Mouse (Mus musculus) frontal cortex, adult 2 months (tissue): ENCODE measurements around the gene Mief2. TPM values are rescaled to one million over a fixed set of nuclear protein-coding genes. Genes with fewer than 3 reads are reported as not detected.

Source experiments
- DNase-seq, 2 experiments: peaks; one replicate each; pipeline ENCODE4 v3.0.0; 2022; ENCODE audit warnings: low spot score in 1 of 2; ENCODE audit errors: extremely low spot score in 1 of 2
- polyA plus RNA-seq: library from polyadenylated mRNA; depleted of rRNA; stranded (reverse); fragments of >200 nt; gene quantifications from 2 replicates; pipeline ENCODE4 v1.2.3, GENCODE M21; 2012; rRNA removed

Gene Mief2
- polyA plus RNA-seq, 1 experiment, result 24.1 TPM

- DNase-seq, result no peak
These were observed 47.4 kb downstream of the Mief2 start for GRCm38 (mm10) chr11:60775578-60775977.

- no peak for DNase-seq
These were observed 48.1 kb downstream of the Mief2 start for GRCm38 (mm10) chr11:60776107-60776828.

GRCm38 (mm10) chr11:60776829-60777740, 48.9 kb downstream of the Mief2 start, which contains the start of the genes Top3a and Smcr8:
Gene Top3a (minus strand): TSS chr11:60777365.
Gene Smcr8 (plus strand): TSS chr11:60777524.
- peak; percentile 87 to 88 for DNase-seq

GRCm38 (mm10) chr11:60777801-60778370, 49.7 kb downstream of the Mief2 start:
- DNase-seq, result no peak

GRCm38 (mm10) chr11:60779673-60780189, 51.5 kb downstream of the Mief2 start:
- no peak for DNase-seq

Other genes with a start within 250 kb of the Mief2 start
- 19.0 and 19.3 TPM in 2 replicates for gene Alkbh5, start 192.0 kb upstream of the Mief2 start, polyA plus RNA-seq
- gene Llgl1, start 28.7 kb upstream of the Mief2 start, polyA plus RNA-seq, result 56.5 and 56.9 TPM in 2 replicates
- gene Flii, start 1.1 kb upstream of the Mief2 start, polyA plus RNA-seq, result 116 and 131 TPM in 2 replicates
- 6.0 and 6.1 TPM in 2 replicates for gene Top3a, start 49.0 kb downstream of the Mief2 start, polyA plus RNA-seq
- 10.7 and 12.3 TPM in 2 replicates for gene Smcr8, start 49.1 kb downstream of the Mief2 start, polyA plus RNA-seq
- 2.0 and 2.2 TPM in 2 replicates for gene Shmt1, start 83.3 kb downstream of the Mief2 start, polyA plus RNA-seq
- gene Dhrs7b, start 102.2 kb downstream of the Mief2 start, polyA plus RNA-seq, result 19.3 and 19.9 TPM in 2 replicates
- gene Tmem11, start 150.9 kb downstream of the Mief2 start, polyA plus RNA-seq, result 39.8 and 47.0 TPM in 2 replicates
- 13.3 and 14.6 TPM in 2 replicates for gene Natd1, start 186.4 kb downstream of the Mief2 start, polyA plus RNA-seq
- 17.3 and 18.1 TPM in 2 replicates for gene Map2k3, start 203.6 kb downstream of the Mief2 start, polyA plus RNA-seq